Mouse (Mus musculus) ES-E14 (cell line): ENCODE results near the gene Ripor2.

ENCODE experiments used
- CHD2 ChIP-seq: IDR thresholded peaks from 2 replicates; pipeline ENCODE4 v1.6.1; 2014; ENCODE audit warnings: mild to moderate bottlenecking, low read depth, low read length, inconsistent platforms
- HCFC1 ChIP-seq: IDR thresholded peaks from 2 replicates; pipeline ENCODE4 v1.6.1; 2012; ENCODE audit warnings: low read length, inconsistent platforms, borderline replicate concordance; ENCODE audit not compliant: insufficient read depth
- MAFK ChIP-seq: IDR thresholded peaks from 2 replicates; pipeline ENCODE4 v1.6.1; 2014; ENCODE audit warnings: mild to moderate bottlenecking, low read depth, low read length, inconsistent platforms; ENCODE audit not compliant: insufficient read depth
- ZC3H11A ChIP-seq: IDR thresholded peaks from 2 replicates; pipeline ENCODE4 v1.6.1; 2012; ENCODE audit warnings: low read depth, mild to moderate bottlenecking, inconsistent platforms, low read length, borderline replicate concordance
- ZNF384 ChIP-seq: IDR thresholded peaks from 2 replicates; pipeline ENCODE4 v1.6.1; 2012; ENCODE audit warnings: low read depth, low read length, inconsistent platforms

DNA sequence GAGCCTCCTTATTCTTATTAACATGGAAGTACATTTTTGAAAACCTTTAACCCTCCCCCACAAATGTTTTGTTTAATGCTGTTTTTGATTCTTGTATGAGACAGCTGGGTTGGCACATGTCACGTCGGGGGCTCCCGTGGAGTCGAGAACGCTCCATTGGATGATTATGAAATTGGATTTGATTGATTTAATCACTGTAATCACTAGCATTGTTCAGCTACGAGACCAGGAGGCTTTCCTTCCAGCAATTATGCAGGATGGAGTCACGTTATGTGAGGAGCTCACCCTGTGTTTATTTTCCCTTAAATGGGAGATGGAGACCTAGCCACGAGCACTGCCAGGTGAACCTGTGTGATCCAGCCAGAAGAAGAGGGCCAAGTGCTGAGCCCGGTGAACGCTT lies at the start of gene Ripor2:
- no peak for TF ChIP-seq ZNF384
- no peak for TF ChIP-seq HCFC1
- no peak for TF ChIP-seq MAFK
- TF ChIP-seq ZC3H11A, result no peak
- no peak for TF ChIP-seq CHD2
